Mouse (Mus musculus): Measurements from ENCODE around the gene Slc37a1. TPM values are rescaled to one million over a fixed set of nuclear protein-coding genes. Genes with fewer than 3 reads are reported as not detected.

Gene Slc37a1
- polyA plus RNA-seq, 1 experiment from 2014 or later = 3.2 TPM

DNA sequence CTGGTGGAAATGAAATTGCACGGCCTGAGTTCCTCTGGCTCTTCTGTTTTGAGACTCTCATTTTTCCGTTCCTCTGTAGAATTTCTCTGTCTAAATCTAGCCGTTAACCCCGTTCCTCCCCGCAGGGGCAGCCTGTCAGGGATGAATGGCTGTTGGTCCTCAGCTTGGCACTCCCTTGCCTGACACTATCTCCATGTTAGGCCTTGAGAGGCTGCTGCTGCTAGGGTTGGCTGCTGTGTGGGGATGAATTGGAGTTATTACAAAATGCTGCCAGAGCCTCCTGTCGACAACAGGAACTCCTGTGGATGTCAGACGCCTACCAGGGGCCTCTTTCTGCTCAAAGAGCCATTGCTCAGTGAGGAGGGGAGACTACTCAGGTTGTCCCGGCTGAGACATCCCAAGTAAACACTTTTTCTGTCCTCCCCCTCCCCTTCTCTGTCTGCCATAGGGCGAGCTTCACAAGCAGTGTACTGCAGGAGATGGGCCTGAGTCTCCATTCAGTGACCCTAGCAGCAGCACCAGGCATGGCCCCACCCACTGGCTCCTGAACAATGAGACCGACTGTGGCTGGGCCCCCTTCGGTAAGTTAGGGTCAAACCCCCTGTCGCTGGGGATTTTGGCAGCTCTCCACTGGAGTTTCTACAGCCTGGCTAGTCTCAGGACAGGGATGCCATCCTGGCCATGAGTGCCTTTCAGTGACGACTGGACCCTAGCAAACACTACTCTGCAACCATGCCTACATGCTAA is 28.6 kb downstream of the Slc37a1 start:
- H3K9ac ChIP-seq (ENCODE audit: low read depth, low read length) = no peak overlapping the region
- H3K9me3 ChIP-seq (ENCODE audit: control insufficient read depth, low read length) = no peaks in the 10 kb centered on the region
- ATAC-seq (ENCODE audit: low read depth) (0 out of 2 replicates have a peak, but pooled peaks have one; percentile 50), DNase-seq (ENCODE audit: low spot score) (no peak)
- no peak overlapping the region for H3K27ac ChIP-seq (replicated peaks; ENCODE audit: low read depth, low read length)
- H3K36me3 ChIP-seq (ENCODE audit: control insufficient read depth, insufficient read depth, low read length) = no peaks in the 10 kb centered on the region
- WGBS = 35% methylated on average over 13 of the region's 13 CpGs
- H3K4me2 ChIP-seq (ENCODE audit: low read depth, low read length) = no peak overlapping the region
- no peaks in the 10 kb centered on the region for H3K4me1 ChIP-seq (ENCODE audit: control insufficient read depth, insufficient read depth, low read length)
- no peaks in the 10 kb centered on the region for H3K27me3 ChIP-seq (replicated peaks; ENCODE audit: control insufficient read depth, insufficient read depth, low read length)
- H3K4me3 ChIP-seq (ENCODE audit: low read depth, low read length) = no peak overlapping the region

GRCm38 (mm10) chr17:31315993-31316392 is 29.4 kb downstream of the Slc37a1 start:
- no peaks in the 10 kb centered on the region for H3K9me3 ChIP-seq (ENCODE audit: control insufficient read depth, low read length)
- no peak overlapping the region for H3K27ac ChIP-seq (replicated peaks; ENCODE audit: low read depth, low read length)
- 69% methylated on average over 6 of the region's 6 CpGs for WGBS
- H3K4me1 ChIP-seq (ENCODE audit: control insufficient read depth, insufficient read depth, low read length) = no peaks in the 10 kb centered on the region
- no peak overlapping the region for H3K9ac ChIP-seq (ENCODE audit: low read depth, low read length)
- no peak overlapping the region for H3K4me2 ChIP-seq (ENCODE audit: low read depth, low read length)
- no peaks in the 10 kb centered on the region for H3K36me3 ChIP-seq (ENCODE audit: control insufficient read depth, insufficient read depth, low read length)
- H3K4me3 ChIP-seq (ENCODE audit: low read depth, low read length) = no peak overlapping the region
- no peaks in the 10 kb centered on the region for H3K27me3 ChIP-seq (replicated peaks; ENCODE audit: control insufficient read depth, insufficient read depth, low read length)
- DNase-seq (ENCODE audit: low spot score) = no peak
- no peak for ATAC-seq (ENCODE audit: low read depth)

DNA sequence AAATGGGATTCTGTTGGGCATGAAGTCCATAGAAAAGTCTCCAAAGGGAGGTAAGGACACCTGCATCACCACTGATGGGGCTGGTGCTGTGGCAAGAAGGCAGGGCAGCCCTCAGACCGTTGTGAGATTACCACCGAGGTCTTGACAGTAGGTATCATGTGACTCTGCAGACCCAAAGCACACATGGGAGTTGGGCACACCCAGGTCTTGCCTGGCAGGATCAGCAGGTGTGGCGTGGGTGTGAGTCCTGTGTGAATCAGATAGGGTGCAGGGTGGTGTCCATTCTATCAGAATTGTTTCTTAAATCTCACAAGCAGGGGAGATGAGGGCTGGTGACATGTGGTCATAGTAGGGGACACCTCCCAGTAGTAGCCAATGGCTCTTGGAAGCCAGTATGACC is 30.4 kb downstream of the Slc37a1 start:
- no peak for DNase-seq (ENCODE audit: low spot score)
- no peak for ATAC-seq (ENCODE audit: low read depth)
- no peak overlapping the region for H3K27ac ChIP-seq (replicated peaks; ENCODE audit: low read depth, low read length)
- no peaks in the 10 kb centered on the region for H3K36me3 ChIP-seq (ENCODE audit: control insufficient read depth, insufficient read depth, low read length)
- no peak overlapping the region for H3K4me3 ChIP-seq (ENCODE audit: low read depth, low read length)
- 87% methylated on average over 3 of the region's 3 CpGs for WGBS
- no peaks in the 10 kb centered on the region for H3K9me3 ChIP-seq (ENCODE audit: control insufficient read depth, low read length)
- H3K27me3 ChIP-seq (replicated peaks; ENCODE audit: control insufficient read depth, insufficient read depth, low read length) = no peaks in the 10 kb centered on the region
- H3K9ac ChIP-seq (ENCODE audit: low read depth, low read length) = no peak overlapping the region
- H3K4me1 ChIP-seq (ENCODE audit: control insufficient read depth, insufficient read depth, low read length) = no peaks in the 10 kb centered on the region
- no peak overlapping the region for H3K4me2 ChIP-seq (ENCODE audit: low read depth, low read length)

DNA sequence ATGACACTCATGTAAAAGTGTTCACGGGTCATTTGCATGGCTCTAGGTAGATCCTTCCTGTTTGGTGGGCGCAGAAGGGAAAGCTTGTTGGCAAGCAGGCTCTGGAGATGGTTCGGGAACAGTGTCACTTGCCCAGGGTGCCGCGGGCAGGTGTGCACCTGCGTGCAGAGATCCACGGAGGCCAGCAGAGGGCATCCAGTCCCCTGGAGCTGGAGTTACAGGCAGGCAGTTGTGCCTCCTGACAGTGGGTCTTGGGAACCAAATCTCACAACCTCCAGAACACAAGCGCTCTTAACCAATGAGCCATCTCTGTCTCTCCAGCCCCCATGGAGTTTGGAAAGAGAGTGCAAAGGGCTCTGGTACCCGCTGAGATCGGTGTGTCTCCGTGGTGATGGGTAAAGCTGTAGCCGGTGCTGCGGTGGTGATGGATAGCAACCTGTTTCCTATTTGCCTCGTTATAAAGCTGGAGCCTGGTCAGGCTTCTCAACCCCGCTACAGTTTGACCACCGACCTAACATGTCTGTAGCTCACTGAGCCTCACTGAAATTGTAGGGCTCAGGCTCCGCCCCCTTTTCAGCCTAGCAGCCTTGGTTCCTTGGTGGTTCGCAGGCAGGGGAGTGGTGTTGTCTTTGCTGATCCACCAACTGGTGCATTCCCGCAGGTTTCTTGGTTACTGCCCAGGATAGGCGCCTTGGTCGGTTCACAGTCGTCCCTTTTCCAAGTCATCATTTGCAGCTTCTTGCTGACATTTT is 31.1 kb downstream of the Slc37a1 start:
- WGBS = 49% methylated on average over 22 of the region's 22 CpGs
- no peak overlapping the region for H3K9ac ChIP-seq (ENCODE audit: low read depth, low read length)
- no peaks in the 10 kb centered on the region for H3K9me3 ChIP-seq (ENCODE audit: control insufficient read depth, low read length)
- DNase-seq (ENCODE audit: low spot score) = no peak
- H3K27ac ChIP-seq (replicated peaks; ENCODE audit: low read depth, low read length) = no peak overlapping the region
- no peak for ATAC-seq (ENCODE audit: low read depth)
- H3K4me1 ChIP-seq (ENCODE audit: control insufficient read depth, insufficient read depth, low read length) = no peaks in the 10 kb centered on the region
- no peak overlapping the region for H3K4me2 ChIP-seq (ENCODE audit: low read depth, low read length)
- H3K4me3 ChIP-seq (ENCODE audit: low read depth, low read length) = no peak overlapping the region
- H3K36me3 ChIP-seq (ENCODE audit: control insufficient read depth, insufficient read depth, low read length) = no peaks in the 10 kb centered on the region
- H3K27me3 ChIP-seq (replicated peaks; ENCODE audit: control insufficient read depth, insufficient read depth, low read length) = no peaks in the 10 kb centered on the region

GRCm38 (mm10) chr17:31318906-31319767 is 32.5 kb downstream of the Slc37a1 start:
- no peak overlapping the region for H3K9ac ChIP-seq (ENCODE audit: low read depth, low read length)
- DNase-seq (ENCODE audit: low spot score) = no peak
- H3K27me3 ChIP-seq (replicated peaks; ENCODE audit: control insufficient read depth, insufficient read depth, low read length) = no peaks in the 10 kb centered on the region
- no peak for ATAC-seq (ENCODE audit: low read depth)
- H3K4me1 ChIP-seq (ENCODE audit: control insufficient read depth, insufficient read depth, low read length) = no peaks in the 10 kb centered on the region
- WGBS = 89% methylated on average over 19 of the region's 19 CpGs
- H3K36me3 ChIP-seq (ENCODE audit: control insufficient read depth, insufficient read depth, low read length) = no peaks in the 10 kb centered on the region
- no peak overlapping the region for H3K4me3 ChIP-seq (ENCODE audit: low read depth, low read length)
- no peak overlapping the region for H3K27ac ChIP-seq (replicated peaks; ENCODE audit: low read depth, low read length)
- no peaks in the 10 kb centered on the region for H3K9me3 ChIP-seq (ENCODE audit: control insufficient read depth, low read length)
- H3K4me2 ChIP-seq (ENCODE audit: low read depth, low read length) = no peak overlapping the region

DNA sequence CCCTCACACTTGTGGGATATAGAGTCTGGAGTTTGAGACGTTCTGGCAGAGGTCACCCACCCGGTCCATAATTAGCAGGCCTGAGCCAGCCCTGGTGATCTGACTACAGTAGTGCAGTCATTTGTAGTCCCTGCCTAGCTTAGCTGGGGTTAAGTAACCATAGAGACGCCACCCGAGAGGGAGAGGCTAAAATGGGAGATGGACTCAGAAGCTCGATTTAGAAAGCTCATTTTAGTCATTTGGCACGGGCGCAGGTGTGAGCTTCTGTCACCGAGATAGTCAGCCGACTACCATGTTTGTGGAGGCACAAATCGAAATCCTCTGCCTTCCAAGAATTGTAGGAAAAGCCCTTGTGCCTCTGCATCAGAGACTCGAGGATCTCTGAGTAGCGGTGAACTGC is 34.8 kb downstream of the Slc37a1 start:
- no peak for ATAC-seq (ENCODE audit: low read depth)
- WGBS = 75% methylated on average over 12 of the region's 12 CpGs

DNA sequence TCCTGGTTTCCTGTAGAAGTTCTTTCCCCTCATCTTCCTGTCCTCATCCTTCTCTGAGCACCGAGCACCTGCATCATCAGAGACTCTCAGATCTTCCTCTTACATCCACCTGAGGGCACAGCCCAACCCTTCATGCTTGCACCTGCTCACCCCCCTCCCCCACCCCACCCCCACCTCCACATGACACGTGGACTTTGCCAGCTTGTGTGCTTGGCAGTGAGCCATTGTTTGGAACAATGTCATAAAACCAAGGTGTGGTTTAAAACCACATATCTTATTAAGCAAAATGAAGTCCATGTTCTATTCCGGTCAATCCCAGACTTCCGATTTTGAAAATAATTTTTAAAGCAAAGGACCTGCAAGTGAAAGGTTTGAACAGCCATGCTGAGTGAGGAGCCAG is 35.9 kb downstream of the Slc37a1 start:
- H3K4me2 ChIP-seq (ENCODE audit: low read depth, low read length) = no peak overlapping the region
- H3K27me3 ChIP-seq (replicated peaks; ENCODE audit: control insufficient read depth, insufficient read depth, low read length) = no peaks in the 10 kb centered on the region
- no peak overlapping the region for H3K27ac ChIP-seq (replicated peaks; ENCODE audit: low read depth, low read length)
- no peaks in the 10 kb centered on the region; the same call in 1 of the 2 replicates for H3K4me1 ChIP-seq (ENCODE audit: control insufficient read depth, insufficient read depth, low read length)
- no peak overlapping the region for H3K9ac ChIP-seq (ENCODE audit: low read depth, low read length)
- H3K4me3 ChIP-seq (ENCODE audit: low read depth, low read length) = no peak overlapping the region
- H3K36me3 ChIP-seq (ENCODE audit: control insufficient read depth, insufficient read depth, low read length) = no peaks in the 10 kb centered on the region
- H3K9me3 ChIP-seq (ENCODE audit: control insufficient read depth, low read length) = no peaks in the 10 kb centered on the region
- 78% methylated on average over 4 of the region's 4 CpGs for WGBS
- ATAC-seq (ENCODE audit: low read depth) = no peak
- DNase-seq (ENCODE audit: low spot score) = peak; percentile 27

More for the DNA sequence above, 34.8 kb downstream of the Slc37a1 start:
- Histone ChIP-seq H3K9ac (ENCODE audit: low read depth, low read length) (no peak overlapping the region), H3K36me3 (ENCODE audit: control insufficient read depth, insufficient read depth, low read length) (no peaks in the 10 kb centered on the region), H3K4me1 (ENCODE audit: control insufficient read depth, insufficient read depth, low read length) (no peaks in the 10 kb centered on the region; the same call in 1 of the 2 replicates), H3K27ac (replicated peaks; ENCODE audit: low read depth, low read length) (no peak overlapping the region), H3K4me2 (ENCODE audit: low read depth, low read length) (no peak overlapping the region), H3K4me3 (ENCODE audit: low read depth, low read length) (no peak overlapping the region), H3K9me3 (ENCODE audit: control insufficient read depth, low read length) (no peaks in the 10 kb centered on the region), H3K27me3 (replicated peaks; ENCODE audit: control insufficient read depth, insufficient read depth, low read length) (no peaks in the 10 kb centered on the region)
- no peak for DNase-seq (ENCODE audit: low spot score)

DNA sequence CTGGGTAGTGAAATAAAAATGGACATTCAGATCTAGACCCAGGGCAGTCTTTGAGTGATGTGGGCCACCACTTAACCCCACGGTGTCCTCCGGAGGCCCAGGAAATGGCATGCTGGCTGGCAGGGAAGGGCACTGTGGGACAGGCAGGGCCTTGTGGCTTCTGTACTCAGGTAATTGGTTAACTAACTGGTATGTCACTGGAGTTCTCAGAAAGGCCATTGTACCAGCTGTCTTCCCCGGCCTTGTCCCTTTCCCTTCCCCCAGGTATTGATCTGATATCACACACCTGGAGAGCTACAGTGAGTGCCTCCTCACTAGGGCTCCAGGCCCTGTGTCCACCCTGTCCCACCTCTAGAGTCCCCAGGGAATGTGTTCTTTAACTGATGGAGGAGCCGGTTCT is 36.8 kb downstream of the Slc37a1 start:
- H3K27ac ChIP-seq (replicated peaks; ENCODE audit: low read depth, low read length) = no peak overlapping the region
- DNase-seq (ENCODE audit: low spot score) (no peak), ATAC-seq (ENCODE audit: low read depth) (no peak)
- no peaks in the 10 kb centered on the region; the same call in 1 of the 2 replicates for H3K4me1 ChIP-seq (ENCODE audit: control insufficient read depth, insufficient read depth, low read length)
- no peak overlapping the region for H3K4me3 ChIP-seq (ENCODE audit: low read depth, low read length)
- no peak overlapping the region for H3K4me2 ChIP-seq (ENCODE audit: low read depth, low read length)
- H3K36me3 ChIP-seq (ENCODE audit: control insufficient read depth, insufficient read depth, low read length) = no peaks in the 10 kb centered on the region
- H3K27me3 ChIP-seq (replicated peaks; ENCODE audit: control insufficient read depth, insufficient read depth, low read length) = no peaks in the 10 kb centered on the region
- WGBS = 79% methylated on average over 4 of the region's 4 CpGs
- H3K9ac ChIP-seq (ENCODE audit: low read depth, low read length) = no peak overlapping the region
- H3K9me3 ChIP-seq (ENCODE audit: control insufficient read depth, low read length) = no peaks in the 10 kb centered on the region
